ENCODE assay signal across 28 mouse cellular contexts in the genomic region with DNA sequence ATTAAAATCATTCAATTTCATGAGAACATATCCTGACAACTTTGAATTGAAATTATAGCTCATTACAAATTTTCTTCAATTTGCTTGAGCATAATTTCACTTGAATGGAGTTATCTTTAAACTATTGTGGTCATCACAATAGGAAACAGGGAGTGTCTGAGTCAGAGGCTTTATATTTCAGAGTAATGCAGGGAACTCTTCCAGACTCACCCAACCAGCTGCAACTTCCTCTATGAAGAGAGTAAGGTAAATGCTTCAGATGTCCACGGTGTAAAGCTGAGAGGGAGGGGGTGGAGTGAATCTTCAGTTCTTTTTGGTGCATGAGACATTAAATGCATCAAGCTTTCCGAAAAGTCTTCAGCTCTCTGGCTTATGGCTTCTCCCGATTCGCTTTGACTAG. TPM values are rescaled to one million over a fixed set of nuclear protein-coding genes. Genes with fewer than 3 reads are reported as not detected.
A peak's percentile ranks its signal among the peaks of the same experiment; 100 is the strongest.
DNase-seq lines count a peak whose midpoint lies in the region; ATAC-seq and TF ChIP-seq lines count a peak whose summit lies in the region.
"Had no signal": no experiment of that assay in that cellular context is flagged by ENCODE, and none has a peak within 500 bp of the region (broad histone marks: within the 10 kb centered on the region; RNA-seq: fewer than 3 reads in every experiment).

No protein-coding gene starts in this region.

- 0 out of 2 replicates have a peak overlapping the region, but pooled peaks have one; percentile 16 for H3K27ac ChIP-seq in MEL (ENCODE audit: control insufficient read depth, low read depth, low read length)
- H3K27ac ChIP-seq in heart, embryonic 11.5 days (ENCODE audit: low read depth, low read length) = no peak overlapping the region
- no peak overlapping the region for H3K27ac ChIP-seq in forebrain, embryonic 15.5 days (replicated peaks)
- H3K27ac ChIP-seq in stomach, postnatal 0 days (replicated peaks) = no peak overlapping the region
- H3K27ac ChIP-seq in forebrain, embryonic 12.5 days = no peak overlapping the region
- H3K27ac ChIP-seq: embryonic facial prominence, embryonic 13.5 days; embryonic facial prominence, embryonic 15.5 days; forebrain, embryonic 10.5 days; forebrain, embryonic 13.5 days had no signal

- H3K36me3 ChIP-seq in MEL (ENCODE audit: control insufficient read depth in 1 of 2, insufficient read depth in 2 of 2, low read length in 2 of 2) (peaks cover 0 to 10% of the 10 kb centered on the region in 2 experiments; a peak in 2 of 4 replicates), myocyte (ENCODE audit: control insufficient read depth, insufficient read depth) (no peaks in the 10 kb centered on the region)
- no peaks in the 10 kb centered on the region for H3K36me3 ChIP-seq in heart, embryonic 11.5 days (ENCODE audit: control insufficient read depth, insufficient read depth, low read length)
- no peaks in the 10 kb centered on the region for H3K36me3 ChIP-seq in forebrain, embryonic 15.5 days
- H3K36me3 ChIP-seq in stomach, postnatal 0 days (ENCODE audit: control insufficient read depth, insufficient read depth, low read length) = no peaks in the 10 kb centered on the region
- H3K36me3 ChIP-seq in forebrain, embryonic 12.5 days (replicated peaks) = no peaks in the 10 kb centered on the region
- H3K36me3 ChIP-seq: embryonic facial prominence, embryonic 13.5 days; embryonic facial prominence, embryonic 15.5 days; forebrain, embryonic 10.5 days; G1E had no signal

- no peaks in the 10 kb centered on the region for H3K9me3 ChIP-seq in MEL (replicated peaks; ENCODE audit: insufficient read depth, low read length)
- H3K9me3 ChIP-seq in heart, embryonic 11.5 days (replicated peaks; ENCODE audit: control insufficient read depth, low read length) = no peaks in the 10 kb centered on the region
- no peaks in the 10 kb centered on the region for H3K9me3 ChIP-seq in forebrain, embryonic 15.5 days
- H3K9me3 ChIP-seq in stomach, postnatal 0 days (ENCODE audit: control insufficient read depth, low read length) = no peaks in the 10 kb centered on the region
- H3K9me3 ChIP-seq in forebrain, embryonic 12.5 days = no peaks in the 10 kb centered on the region
- H3K9me3 ChIP-seq: embryonic facial prominence, embryonic 13.5 days; embryonic facial prominence, embryonic 15.5 days; forebrain, embryonic 10.5 days; forebrain, embryonic 13.5 days had no signal

- H3ac ChIP-seq in myocyte (ENCODE audit: control insufficient read depth, insufficient read length) = no peak overlapping the region

- H3K27me3 ChIP-seq in MEL (ENCODE audit: control insufficient read depth in 1 of 2, insufficient read depth in 2 of 2, low read length in 2 of 2) = no peaks in the 10 kb centered on the region
- no peaks in the 10 kb centered on the region for H3K27me3 ChIP-seq in myocyte (ENCODE audit: control insufficient read depth, insufficient read depth, insufficient read length)
- H3K27me3 ChIP-seq in heart, embryonic 11.5 days (ENCODE audit: control insufficient read depth, insufficient read depth, low read length) = no peaks in the 10 kb centered on the region
- H3K27me3 ChIP-seq in forebrain, embryonic 15.5 days = no peaks in the 10 kb centered on the region
- H3K27me3 ChIP-seq in stomach, postnatal 0 days (ENCODE audit: control insufficient read depth, insufficient read depth, low read length) = no peaks in the 10 kb centered on the region
- no peaks in the 10 kb centered on the region for H3K27me3 ChIP-seq in forebrain, embryonic 12.5 days
- H3K27me3 ChIP-seq: embryonic facial prominence, embryonic 13.5 days; embryonic facial prominence, embryonic 15.5 days; forebrain, embryonic 13.5 days; Patski had no signal

- TF ChIP-seq POLR2A in MEL (IDR thresholded peaks at IDR 0.05; ENCODE audit: control insufficient read depth in 1 of 2, insufficient read depth in 1 of 2, low read depth in 1 of 2, low read length in 2 of 2, poor library complexity in 1 of 2) = no peak
- no peak for TF ChIP-seq POLR2A in myocyte (IDR thresholded peaks at IDR 0.05; ENCODE audit: insufficient read length, low read depth)

- no peak for TF ChIP-seq RAD21 in MEL (IDR thresholded peaks at IDR 0.05; ENCODE audit: low read depth, low read length)

- DNase-seq in 416B (ENCODE audit: low read depth) (peak; percentile 57), MEL (ENCODE audit: low read depth, low spot score) (peak; percentile 72)
- no peak for DNase-seq in stomach, postnatal 0 days (ENCODE audit: low spot score)
- DNase-seq: adrenal gland, adult 8-10 months; adrenal gland, postnatal 14 days; adrenal gland, postnatal 36 days; cerebellum, adult 11-12 months; cerebellum, adult 2 months; cerebellum, adult 9-10 months; cerebellum, postnatal 10 days; cerebellum, postnatal 25 days; embryo, embryonic 11 days had no signal

- no peak; a peak in 1 of 4 replicates for TF ChIP-seq EP300 in MEL (IDR thresholded peaks at IDR 0.05; ENCODE audit: low read depth in 1 of 2, low read length in 2 of 2)
- no peak for TF ChIP-seq EP300 in stomach, postnatal 0 days (optimal IDR thresholded peaks at IDR 0.05)

- H3K4me3 ChIP-seq in MEL (ENCODE audit: control insufficient read depth in 1 of 2, insufficient read depth in 1 of 2, low read depth in 2 of 2, low read length in 2 of 2) = no peak overlapping the region
- no peak overlapping the region for H3K4me3 ChIP-seq in myocyte
- no peak overlapping the region for H3K4me3 ChIP-seq in heart, embryonic 11.5 days (ENCODE audit: low read depth, low read length)
- H3K4me3 ChIP-seq in forebrain, embryonic 15.5 days = no peak overlapping the region
- no peak overlapping the region for H3K4me3 ChIP-seq in stomach, postnatal 0 days (ENCODE audit: low read depth, low read length)
- H3K4me3 ChIP-seq in forebrain, embryonic 12.5 days (replicated peaks) = no peak overlapping the region
- H3K4me3 ChIP-seq: embryonic facial prominence, embryonic 13.5 days; embryonic facial prominence, embryonic 15.5 days; erythroblast, embryonic 14.5 days; forebrain, embryonic 10.5 days; forebrain, embryonic 13.5 days had no signal

- H3K4me2 ChIP-seq in myocyte (ENCODE audit: low read depth) = peak overlapping the region; percentile 19
- H3K4me2 ChIP-seq in heart, embryonic 11.5 days = no peak overlapping the region
- no peak overlapping the region for H3K4me2 ChIP-seq in forebrain, embryonic 15.5 days (replicated peaks)
- H3K4me2 ChIP-seq in stomach, postnatal 0 days (replicated peaks; ENCODE audit: low read depth) = no peak overlapping the region
- H3K4me2 ChIP-seq in forebrain, embryonic 12.5 days = no peak overlapping the region
- H3K4me2 ChIP-seq: embryonic facial prominence, embryonic 13.5 days; embryonic facial prominence, embryonic 15.5 days; forebrain, embryonic 13.5 days had no signal

- H3K9ac ChIP-seq in MEL (ENCODE audit: control insufficient read depth, low read depth, low read length, poor library complexity, severe bottlenecking) = no peak overlapping the region
- H3K9ac ChIP-seq in heart, embryonic 11.5 days (ENCODE audit: low read depth, low read length) = no peak overlapping the region
- no peak overlapping the region for H3K9ac ChIP-seq in forebrain, embryonic 15.5 days (replicated peaks)
- no peak overlapping the region for H3K9ac ChIP-seq in stomach, postnatal 0 days (ENCODE audit: low read length)
- no peak overlapping the region for H3K9ac ChIP-seq in forebrain, embryonic 12.5 days
- H3K9ac ChIP-seq: embryonic facial prominence, embryonic 13.5 days; embryonic facial prominence, embryonic 15.5 days; forebrain, embryonic 13.5 days had no signal

- ATAC-seq in common myeloid progenitor, adult 5-6 weeks (replicated peaks; ENCODE audit: low read depth, poor library complexity, severe bottlenecking) = 0 out of 2 replicates have a peak, but pooled peaks have one; percentile 63
- ATAC-seq in heart, embryonic 11.5 days (replicated peaks; ENCODE audit: insufficient number of reproducible peaks, low FRiP score, low TSS enrichment) = no peak
- ATAC-seq in forebrain, embryonic 15.5 days (replicated peaks) = no peak
- no peak for ATAC-seq in stomach, postnatal 0 days (ENCODE audit: low FRiP score, low TSS enrichment)
- ATAC-seq in forebrain, embryonic 12.5 days (ENCODE audit: low FRiP score) = no peak
- ATAC-seq: activated CD4-positive, CD25-positive, alpha-beta regulatory T cell, adult 4 months; forebrain, embryonic 13.5 days; forebrain, embryonic 16.5 days; Patski had no signal

- H3K79me2 ChIP-seq in MEL (ENCODE audit: control insufficient read depth, insufficient read depth, low read length, poor library complexity) = no peaks in the 10 kb centered on the region
- H3K79me2 ChIP-seq in myocyte (ENCODE audit: control insufficient read depth, insufficient read depth) = no peaks in the 10 kb centered on the region

- H3K4me1 ChIP-seq in MEL (ENCODE audit: control insufficient read depth in 1 of 2, insufficient read depth in 2 of 2, low read length in 2 of 2) = peaks cover 0 to 5% of the 10 kb centered on the region in 2 experiments; a peak in 2 of 4 replicates
- no peaks in the 10 kb centered on the region for H3K4me1 ChIP-seq in heart, embryonic 11.5 days (ENCODE audit: control insufficient read depth, insufficient read depth, low read length)
- H3K4me1 ChIP-seq in forebrain, embryonic 15.5 days = no peaks in the 10 kb centered on the region
- H3K4me1 ChIP-seq in stomach, postnatal 0 days (replicated peaks; ENCODE audit: control insufficient read depth, insufficient read depth) = no peaks in the 10 kb centered on the region
- no peaks in the 10 kb centered on the region for H3K4me1 ChIP-seq in forebrain, embryonic 12.5 days
- H3K4me1 ChIP-seq: embryonic facial prominence, embryonic 13.5 days; embryonic facial prominence, embryonic 15.5 days; forebrain, embryonic 10.5 days; forebrain, embryonic 13.5 days had no signal

- TF ChIP-seq CTCF in MEL (IDR thresholded peaks at IDR 0.05 in 2 of 3, conservative IDR thresholded peaks at IDR 0.05 in 1 of 3; ENCODE audit: control insufficient read depth in 1 of 3, insufficient read depth in 1 of 3, low read depth in 2 of 3, low read length in 3 of 3, poor library complexity in 1 of 3, severe bottlenecking in 1 of 3) = no peak
- no peak for TF ChIP-seq CTCF in stomach, postnatal 0 days (IDR thresholded peaks at IDR 0.05; ENCODE audit: low read depth)

- 73% methylated on average over 4 of the region's 4 CpGs for WGBS in heart, embryonic 11.5 days (ENCODE audit: insufficient replicate concordance)
- WGBS in forebrain, embryonic 15.5 days = 83% methylated on average over 4 of the region's 4 CpGs
- 73% methylated on average over 4 of the region's 4 CpGs for WGBS in stomach, postnatal 0 days
- 83% methylated on average over 4 of the region's 4 CpGs for WGBS in forebrain, embryonic 12.5 days

RNA-seq across cellular contexts. Expression of gene Serpinb7, which starts 23.0 kb away (rescaled TPM):
- total RNA-seq in MEL (2012; rRNA removed) = not detected in 2 replicates
- polyA plus RNA-seq in MEL (2012; ENCODE audit: insufficient read depth in 1 of 2, insufficient read length in 2 of 2, low read depth in 1 of 2, low replicate concordance in 2 of 2, missing spikeins in 1 of 2) (not detected), myocyte (2012; fragmentation: generic; extraction: Trizol) (0.53 TPM)
- not detected in 2 replicates for total RNA-seq in common myeloid progenitor, adult 5-6 weeks (2017)
- not detected in 2 replicates for polyA plus RNA-seq in heart, embryonic 11.5 days (2014; fragmentation: Nextera tagmentation; extraction: Ambion mirVana)
- polyA plus RNA-seq in forebrain, embryonic 15.5 days (2015; fragmentation: Nextera tagmentation; extraction: Ambion mirVana) = not detected in 2 replicates
- 33.0 and 39.4 TPM in 2 replicates for polyA plus RNA-seq in stomach, postnatal 0 days (2015; fragmentation: Nextera tagmentation; extraction: Ambion mirVana)
- polyA plus RNA-seq in forebrain, embryonic 12.5 days (2016; fragmentation: Nextera tagmentation; extraction: Ambion mirVana) = not detected in 2 replicates
- total RNA-seq: adrenal gland, adult 18-20 months; adrenal gland, adult 8-10 months; adrenal gland, postnatal 14 days; adrenal gland, postnatal 36 days; G1E had no signal
- polyA plus RNA-seq: activated CD4-positive, CD25-positive, alpha-beta regulatory T cell, adult 4 months; cerebellum, adult 2 months; embryonic facial prominence, embryonic 11.5 days; erythroblast, embryonic 14.5 days; forebrain, embryonic 10.5 days; forebrain, embryonic 13.5 days; forebrain, embryonic 16.5 days; G1E had no signal

Comparison
In these comparisons a context has a peak if more than half of its experiments do, and no peak if none do; other contexts are left out.
1. RNA of gene Serpinb7, which starts 23.0 kb away (polyA plus RNA-seq): 33.0 to 39.4 TPM in stomach, postnatal 0 days; 0.53 TPM in myocyte (single experiment), not detected in MEL, not detected in heart, embryonic 11.5 days, not detected in forebrain, embryonic 15.5 days and not detected in forebrain, embryonic 12.5 days; every median in the first group is over 10 times any median in the second.